Mouse (Mus musculus) small intestine, adult 2 months (tissue): ENCODE measurements around the gene Srrd.

Source experiments
- CTCF ChIP-seq: fragments of 200-500 bp; IDR thresholded peaks from 2 replicates; pipeline ENCODE4 v1.5.1; 2012; ENCODE audit warnings: low read depth, mild to moderate bottlenecking, control low read depth, inconsistent platforms, low read length, moderate library complexity, mixed read lengths; ENCODE audit not compliant: insufficient replicate concordance, insufficient read length; ENCODE audit errors: extremely low read depth
- POLR2A ChIP-seq: fragments of 200-500 bp; IDR thresholded peaks from 2 replicates; pipeline ENCODE4 v1.6.1; 2012; ENCODE audit warnings: low read depth, mild to moderate bottlenecking, control low read depth, inconsistent platforms, low read length, moderate library complexity

DNA sequence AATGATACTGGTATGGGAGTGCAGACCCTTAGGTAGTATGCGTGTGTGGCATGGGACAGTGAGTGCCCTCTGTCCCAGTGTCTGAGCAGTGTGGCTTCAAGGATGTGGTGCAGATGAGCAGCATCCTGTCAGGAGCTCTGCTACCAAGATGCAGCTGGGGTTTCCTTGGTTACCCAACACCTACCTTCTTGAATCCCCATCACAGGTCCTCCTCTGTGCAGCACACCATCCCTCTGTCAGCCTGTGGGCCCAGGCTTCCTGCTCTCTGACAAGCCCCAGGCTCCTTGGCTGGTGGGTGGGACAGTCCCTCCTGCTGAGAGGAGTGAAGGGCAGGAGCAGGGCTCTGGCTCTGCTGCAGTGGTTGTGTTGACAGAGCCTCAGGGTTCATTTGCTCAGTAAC, 34.5 kb upstream of the Srrd start:
- TF ChIP-seq CTCF (no peak), POLR2A (no peak)
